Mouse (Mus musculus): ENCODE measurements around the gene Gm16485. TPM values are rescaled to one million over a fixed set of nuclear protein-coding genes. Genes with fewer than 3 reads are reported as not detected.

Gene Gm16485
- not detected for total RNA-seq (2023)

GRCm38 (mm10) chr9:8971491-8971890 is at the start of gene Gm16485:
TSS of gene Gm16485 (plus strand) at chr9:8971791.

Other genes starting within 250 kb of the Gm16485 start
- not detected for gene Pgr, start 72.0 kb upstream of the Gm16485 start, total RNA-seq (2023)